Mouse (Mus musculus) stomach, embryonic 14.5 days (tissue): ENCODE measurements around the gene Gtse1. TPM values are rescaled to one million over a fixed set of nuclear protein-coding genes. Genes with fewer than 3 reads are reported as not detected.
A peak's percentile ranks its signal among the peaks of the same experiment; 100 is the strongest.

Experiments used
- ATAC-seq: fragments of 200-750 bp; cut with Nextera tagmentation; 2 replicates; pipeline ENCODE4 v1.8.0; 2017; ENCODE audit warnings: low read depth, moderate TSS enrichment; ENCODE audit not compliant: insufficient number of reproducible peaks, insufficient read depth, low FRiP score
- H3K27ac ChIP-seq: fragments of 300-500 bp; sonication (generic); 2 replicates; pipeline ENCODE4 v1.5.1; 2014; ENCODE audit warnings: mild to moderate bottlenecking, low read length, moderate library complexity, mixed read lengths
- H3K27me3 ChIP-seq: fragments of 300-500 bp; sonication (generic); 2 replicates; pipeline ENCODE4 v1.6.1; 2014; ENCODE audit warnings: low read length, control low read depth, mixed read lengths; ENCODE audit not compliant: control insufficient read depth, insufficient read depth
- H3K36me3 ChIP-seq: fragments of 300-500 bp; sonication (generic); 2 replicates; pipeline ENCODE4 v1.6.1; 2014; ENCODE audit warnings: mild to moderate bottlenecking, control low read depth, low read length, moderate library complexity, mixed read lengths; ENCODE audit not compliant: control insufficient read depth, insufficient read depth
- H3K4me1 ChIP-seq: fragments of 300-500 bp; sonication (generic); 2 replicates; pipeline ENCODE4 v1.6.1; 2014; ENCODE audit warnings: low read length, control low read depth, mixed read lengths; ENCODE audit not compliant: control insufficient read depth, insufficient read depth
- H3K4me2 ChIP-seq: fragments of 300-500 bp; sonication (generic); replicated peaks from 2 replicates; pipeline ENCODE4 v1.6.1; 2014; ENCODE audit warnings: low read depth, low read length, control low read depth
- H3K4me3 ChIP-seq: fragments of 300-500 bp; sonication (generic); 2 replicates; pipeline ENCODE4 v1.5.1; 2014; ENCODE audit warnings: low read depth, low read length, control low read depth
- H3K9ac ChIP-seq: fragments of 300-500 bp; sonication (generic); replicated peaks from 2 replicates; pipeline ENCODE4 v1.6.1; 2014; ENCODE audit warnings: low read depth, mild to moderate bottlenecking, control low read depth, low read length, moderate library complexity, mixed read lengths
- H3K9me3 ChIP-seq: fragments of 300-500 bp; sonication (generic); 2 replicates; pipeline ENCODE4 v1.6.1; 2016; ENCODE audit warnings: low read depth, low read length, control low read depth; ENCODE audit not compliant: control insufficient read depth
- WGBS: fragments of 180-500 bp; shearing (Covaris S2); extraction: QIAGEN DNeasy Blood & Tissue Kit; methylation state at CpG from one replicate; pipeline ENCODE4 v1.1.7; 2014; 5-methylcytosine and 5-hydroxymethylcytosine counted together
- polyA plus RNA-seq: library from polyadenylated mRNA; unstranded; fragments of >200 nt; fragmentation: Nextera tagmentation; extraction: Ambion mirVana; gene quantifications from 2 replicates; pipeline ENCODE4 v1.2.1, GENCODE M21; 2014

Gtse1 gene
- polyA plus RNA-seq, 1 experiment from 2014 or later, result 24.9 TPM

- Histone ChIP-seq H3K27me3 (no peaks in the 10 kb centered on the region), H3K36me3 (peaks cover 47% of the 10 kb centered on the region), H3K4me3 (no peak overlapping the region), H3K9ac (no peak overlapping the region), H3K27ac (no peak overlapping the region), H3K9me3 (no peaks in the 10 kb centered on the region), H3K4me1 (no peaks in the 10 kb centered on the region), H3K4me2 (no peak overlapping the region)
- ATAC-seq, result no peak
- 88% methylated on average over 4 of the region's 4 CpGs for WGBS
Measured at GRCm38 (mm10) chr15:85889235-85889634, 29.7 kb downstream of the Gtse1 start.

DNA sequence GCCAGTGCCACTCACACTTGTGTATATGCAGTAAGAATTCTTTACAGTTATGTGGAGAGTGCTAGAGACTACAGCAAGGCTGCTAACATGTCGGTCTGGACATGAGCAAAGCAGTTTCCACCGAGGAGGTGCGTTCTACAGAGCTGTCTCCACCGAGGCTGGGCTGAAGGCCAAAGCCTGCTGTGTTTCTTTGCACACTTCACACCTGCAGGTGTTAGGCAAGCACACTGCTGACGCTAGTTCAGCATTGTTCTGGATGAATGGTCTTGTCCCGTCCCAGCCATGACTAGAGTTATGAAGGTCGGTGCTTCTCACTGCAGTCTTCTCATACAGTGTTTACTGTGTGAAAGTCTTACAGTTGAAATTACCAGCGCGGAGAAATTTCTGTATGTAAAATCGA lies 32.4 kb downstream of the Gtse1 start:
- H3K4me3 ChIP-seq, result no peak overlapping the region
- H3K4me1 ChIP-seq, result no peaks in the 10 kb centered on the region
- no peak overlapping the region for H3K4me2 ChIP-seq
- H3K36me3 ChIP-seq, result peaks cover 46% of the 10 kb centered on the region
- ATAC-seq, result no peak
- H3K27me3 ChIP-seq, result no peaks in the 10 kb centered on the region
- WGBS, result 86% methylated on average over 10 of the region's 10 CpGs
- H3K9ac ChIP-seq, result no peak overlapping the region
- H3K9me3 ChIP-seq, result no peaks in the 10 kb centered on the region
- no peak overlapping the region for H3K27ac ChIP-seq

- H3K36me3 ChIP-seq, result peaks cover 52% of the 10 kb centered on the region
- H3K4me1 ChIP-seq, result no peaks in the 10 kb centered on the region
- WGBS, result 85% methylated on average over 13 of the region's 13 CpGs
- no peaks in the 10 kb centered on the region for H3K9me3 ChIP-seq
- no peak overlapping the region for H3K9ac ChIP-seq
- no peaks in the 10 kb centered on the region for H3K27me3 ChIP-seq
- no peak overlapping the region for H3K27ac ChIP-seq
- ATAC-seq, result no peak
- no peak overlapping the region for H3K4me2 ChIP-seq
- no peak overlapping the region for H3K4me3 ChIP-seq
Measured at GRCm38 (mm10) chr15:85892498-85893118, 33.1 kb downstream of the Gtse1 start.

- peaks cover 56% of the 10 kb centered on the region for H3K36me3 ChIP-seq
- no peaks in the 10 kb centered on the region for H3K27me3 ChIP-seq
- H3K4me2 ChIP-seq, result no peak overlapping the region
- H3K4me1 ChIP-seq, result no peaks in the 10 kb centered on the region
- H3K4me3 ChIP-seq, result no peak overlapping the region
- ATAC-seq, result no peak
- H3K27ac ChIP-seq, result no peak overlapping the region
- no peaks in the 10 kb centered on the region for H3K9me3 ChIP-seq
- 90% methylated on average over 7 of the region's 7 CpGs for WGBS
- H3K9ac ChIP-seq, result no peak overlapping the region
Measured at GRCm38 (mm10) chr15:85893871-85894270, 34.3 kb downstream of the Gtse1 start.

DNA sequence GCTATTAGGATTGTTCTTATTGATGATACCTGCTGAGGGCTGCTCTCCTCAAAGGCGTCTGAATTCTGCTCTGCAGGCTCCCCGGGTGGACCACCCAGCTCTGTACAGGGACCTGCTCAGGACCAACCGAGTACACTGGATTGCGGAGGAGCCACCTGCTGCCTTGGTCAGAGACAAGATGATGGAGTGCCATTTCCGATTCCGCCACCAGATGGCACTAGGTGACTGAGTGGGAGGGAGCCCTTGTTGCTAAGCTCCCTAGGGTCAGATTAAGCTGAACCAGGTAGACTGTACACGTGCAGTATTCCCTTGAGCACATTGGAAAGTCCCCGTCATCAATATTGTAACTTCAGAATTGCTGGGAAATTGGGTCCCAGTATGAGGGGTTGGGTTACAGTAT lies 36.7 kb downstream of the Gtse1 start:
- no peak overlapping the region for H3K27ac ChIP-seq
- H3K4me3 ChIP-seq, result no peak overlapping the region
- H3K9ac ChIP-seq, result no peak overlapping the region
- WGBS, result 13% methylated on average over 8 of the region's 8 CpGs
- H3K4me1 ChIP-seq, result no peaks in the 10 kb centered on the region
- H3K36me3 ChIP-seq, result peaks cover 51% of the 10 kb centered on the region
- ATAC-seq, result peak; percentile 55; the same call in 1 of the 2 replicates
- no peaks in the 10 kb centered on the region for H3K27me3 ChIP-seq
- H3K9me3 ChIP-seq, result no peaks in the 10 kb centered on the region
- H3K4me2 ChIP-seq, result no peak overlapping the region

DNA sequence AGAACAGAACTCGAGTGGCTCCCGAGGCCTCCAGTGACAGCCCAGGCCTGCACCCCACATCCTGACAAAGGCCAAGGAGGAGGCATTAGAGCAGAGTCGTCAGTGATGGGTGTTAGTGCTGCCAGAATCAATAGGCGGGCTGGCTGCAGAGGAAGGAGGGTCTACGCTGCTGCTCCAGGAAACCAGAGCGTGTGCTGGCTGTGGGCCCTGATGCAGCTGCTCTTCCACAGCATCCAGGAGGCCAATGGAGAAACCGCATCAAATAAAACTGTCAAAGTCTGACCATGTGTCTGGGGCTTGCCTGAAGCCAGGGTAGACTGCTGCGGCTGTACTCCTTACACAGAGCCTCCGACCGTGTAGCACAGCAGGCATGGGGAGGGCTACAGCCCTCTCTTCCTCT lies 37.6 kb downstream of the Gtse1 start:
- no peaks in the 10 kb centered on the region for H3K27me3 ChIP-seq
- H3K4me2 ChIP-seq, result no peak overlapping the region
- WGBS, result 88% methylated on average over 10 of the region's 10 CpGs
- no peaks in the 10 kb centered on the region for H3K9me3 ChIP-seq
- no peaks in the 10 kb centered on the region for H3K4me1 ChIP-seq
- H3K27ac ChIP-seq, result no peak overlapping the region
- ATAC-seq, result no peak
- H3K9ac ChIP-seq, result no peak overlapping the region
- H3K4me3 ChIP-seq, result no peak overlapping the region
- peaks cover 44% of the 10 kb centered on the region for H3K36me3 ChIP-seq

DNA sequence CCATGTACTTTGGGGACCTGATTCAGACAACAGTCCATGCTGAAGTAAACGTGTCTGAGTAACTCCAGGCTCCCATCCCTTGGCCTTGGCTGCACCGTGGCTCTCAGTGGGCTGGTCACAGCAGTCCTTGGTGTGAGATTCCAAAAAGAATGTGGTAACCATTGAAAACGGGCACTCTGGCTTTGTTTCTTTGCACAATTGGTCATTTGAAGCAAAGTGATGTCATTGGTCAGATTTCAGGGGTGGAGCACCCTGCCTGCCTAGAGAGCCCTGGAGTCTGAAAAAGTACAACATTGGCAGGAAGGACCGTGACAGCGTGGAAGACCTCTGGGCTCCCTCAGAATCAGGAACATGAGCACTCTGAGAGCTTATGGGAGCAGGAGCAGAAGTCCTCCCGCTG lies 39.9 kb downstream of the Gtse1 start:
- no peak for ATAC-seq
- 70% methylated on average over 6 of the region's 6 CpGs for WGBS
- no peaks in the 10 kb centered on the region for H3K9me3 ChIP-seq
- no peak overlapping the region for H3K27ac ChIP-seq
- no peak overlapping the region for H3K4me3 ChIP-seq
- no peak overlapping the region for H3K9ac ChIP-seq
- H3K36me3 ChIP-seq, result peaks cover 27% of the 10 kb centered on the region
- H3K4me2 ChIP-seq, result no peak overlapping the region
- no peaks in the 10 kb centered on the region for H3K4me1 ChIP-seq
- H3K27me3 ChIP-seq, result no peaks in the 10 kb centered on the region

- Histone ChIP-seq H3K9ac (no peak overlapping the region), H3K36me3 (peaks cover 21% of the 10 kb centered on the region), H3K4me1 (no peaks in the 10 kb centered on the region), H3K27me3 (no peaks in the 10 kb centered on the region), H3K4me2 (no peak overlapping the region), H3K4me3 (no peak overlapping the region), H3K27ac (no peak overlapping the region), H3K9me3 (no peaks in the 10 kb centered on the region)
- no peak for ATAC-seq
- 72% methylated on average over 8 of the region's 8 CpGs for WGBS
Measured at GRCm38 (mm10) chr15:85900318-85900717, 40.8 kb downstream of the Gtse1 start.

DNA sequence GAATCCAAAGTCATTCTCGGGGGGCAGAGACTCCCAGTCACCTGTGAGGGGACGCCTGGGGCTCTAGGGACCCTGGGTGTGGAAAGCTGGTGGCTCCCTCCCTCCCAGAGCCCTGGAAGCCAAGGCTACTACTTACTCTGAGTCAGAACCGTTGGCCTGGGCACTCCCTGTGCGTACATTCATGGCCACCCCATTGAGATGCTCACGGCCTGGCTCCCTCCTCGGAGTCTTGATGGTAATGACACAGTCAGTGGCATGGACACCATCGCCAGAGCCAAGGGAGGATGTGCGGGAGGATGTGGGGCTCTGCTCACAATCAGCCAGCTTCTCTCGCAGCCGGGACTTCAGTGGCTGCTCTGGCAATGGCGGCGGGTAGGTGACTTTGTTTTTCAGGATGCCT lies 41.3 kb downstream of the Gtse1 start:
- H3K4me3 ChIP-seq, result no peak overlapping the region
- H3K36me3 ChIP-seq, result peaks cover 21% of the 10 kb centered on the region
- H3K4me1 ChIP-seq, result no peaks in the 10 kb centered on the region
- no peak for ATAC-seq
- H3K4me2 ChIP-seq, result no peak overlapping the region
- H3K27ac ChIP-seq, result no peak overlapping the region
- no peaks in the 10 kb centered on the region for H3K27me3 ChIP-seq
- no peak overlapping the region for H3K9ac ChIP-seq
- 81% methylated on average over 12 of the region's 12 CpGs for WGBS
- H3K9me3 ChIP-seq, result no peaks in the 10 kb centered on the region
